Mouse (Mus musculus) regulatory T cell (primary cell): ENCODE data around the gene Ctps2.

Experiments
- in situ Hi-C: fragments of 300-600 bp; cut with MboI, MseI; formaldehyde crosslinking; loops from one replicate; pipeline ENCODE4 v1.15.1; 2025; ENCODE audit warnings: high pct_unique_total_duplicates

Ctps2 gene

DNA sequence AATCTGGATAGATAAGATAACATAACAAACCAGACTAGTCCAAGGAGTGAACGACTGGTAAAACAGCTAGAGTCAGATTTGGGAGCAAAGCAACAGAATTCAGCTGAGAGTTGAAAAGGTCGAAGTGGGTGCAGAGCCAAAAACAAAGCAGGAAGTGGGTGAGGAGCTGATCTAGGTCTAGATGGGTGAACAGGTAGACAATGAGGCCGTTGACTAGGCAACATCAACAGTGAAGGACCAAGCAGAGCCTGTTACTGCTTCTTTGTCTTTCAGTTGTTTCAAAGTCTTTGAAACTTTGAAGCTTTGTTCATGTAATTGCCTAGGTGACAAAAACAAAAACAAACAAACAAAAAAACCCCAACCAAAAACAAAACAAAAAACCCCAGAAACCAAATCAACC is 75.2 kb downstream of the Ctps2 start:
- in situ Hi-C loops: no loop called here

DNA sequence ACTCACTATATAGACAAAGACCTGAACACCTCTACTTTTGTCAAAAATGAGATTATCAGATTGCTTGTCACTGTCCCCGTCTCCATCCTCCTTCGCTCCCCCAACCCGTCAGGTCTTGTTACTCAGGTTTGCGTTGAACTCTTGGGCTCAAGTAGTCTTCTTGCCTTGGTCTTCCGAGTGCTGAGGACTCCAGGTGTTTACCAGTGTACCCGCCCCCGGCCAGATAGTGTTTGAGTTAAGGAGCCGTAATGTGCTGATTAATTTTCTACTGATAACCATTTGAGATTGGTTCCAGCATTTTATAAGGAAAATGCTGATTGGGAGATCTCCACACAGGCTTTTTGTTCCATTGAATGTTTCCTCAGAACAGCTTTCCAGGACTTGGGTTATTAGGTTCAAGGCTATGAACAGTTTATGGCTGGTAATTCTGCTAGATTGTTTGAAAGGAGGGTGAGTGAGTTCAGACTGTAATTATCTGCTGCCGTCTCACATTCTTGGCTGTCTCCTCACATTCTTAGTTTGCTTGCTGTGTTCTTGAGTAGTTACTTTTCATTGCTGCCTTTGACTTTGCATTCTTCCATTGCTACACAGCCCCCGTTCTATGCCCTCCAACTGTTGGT is 85.9 kb downstream of the Ctps2 start:
- in situ Hi-C loops: no loop called here

DNA sequence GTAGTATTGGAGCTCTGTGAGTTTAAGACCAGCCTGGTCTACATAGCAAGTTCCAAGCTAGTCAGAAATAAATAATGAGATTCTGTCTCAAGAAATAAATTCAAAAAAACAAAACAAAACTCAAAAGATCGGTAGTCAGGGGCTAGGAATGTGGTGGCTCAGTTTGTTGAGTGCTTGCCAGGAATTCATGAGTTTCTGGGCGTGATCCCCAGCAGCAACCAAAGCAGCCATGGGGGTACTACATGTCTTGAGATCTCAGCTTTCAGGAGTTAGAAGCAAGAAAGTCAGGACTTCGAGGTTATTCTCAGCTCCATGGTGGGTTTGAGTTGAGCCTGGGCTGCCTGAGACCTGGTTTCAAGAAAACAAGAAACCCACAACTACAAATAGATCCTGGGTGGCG is 90.4 kb downstream of the Ctps2 start:
- in situ Hi-C loops: no loop called here

DNA sequence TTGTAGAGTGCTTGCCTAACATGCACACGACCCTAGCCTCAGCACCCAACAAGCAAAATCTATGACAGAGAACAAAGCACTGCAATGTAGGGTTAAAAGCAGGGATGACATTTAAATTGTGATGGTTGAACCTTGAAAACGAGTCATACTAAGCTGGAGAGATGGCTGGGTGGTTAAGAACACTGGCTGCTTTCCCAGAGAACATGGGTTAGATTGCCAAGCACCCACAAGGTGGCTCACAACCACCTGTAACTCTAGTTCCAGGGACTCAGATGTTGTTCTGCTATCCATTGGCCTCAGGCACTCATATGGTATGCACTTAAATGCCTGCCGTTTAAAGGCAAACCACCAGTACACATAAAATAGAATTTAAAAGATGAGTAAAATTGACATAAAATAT is 91.1 kb downstream of the Ctps2 start:
- in situ Hi-C loops: no loop called here

DNA sequence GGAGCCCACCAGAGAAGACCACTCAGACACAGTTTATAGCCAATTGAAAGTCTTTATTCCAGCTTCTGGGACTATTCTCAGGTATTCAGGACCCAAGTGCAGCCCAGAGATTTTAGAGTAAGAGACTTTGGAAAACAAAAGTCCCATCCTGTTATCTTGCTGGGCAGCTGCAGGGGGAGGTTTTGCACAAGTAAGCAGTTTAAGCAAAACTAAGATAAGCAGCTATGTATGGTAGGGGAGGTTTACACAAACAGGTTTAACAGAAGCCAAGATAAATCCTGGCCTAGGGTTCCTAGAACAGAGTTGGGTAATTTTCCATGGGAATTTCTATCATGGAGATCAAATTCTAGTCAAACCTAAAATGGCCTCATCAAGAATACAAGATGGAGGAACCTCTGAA is 126.8 kb downstream of the Ctps2 start:
- in situ Hi-C loops: no loop called here

DNA sequence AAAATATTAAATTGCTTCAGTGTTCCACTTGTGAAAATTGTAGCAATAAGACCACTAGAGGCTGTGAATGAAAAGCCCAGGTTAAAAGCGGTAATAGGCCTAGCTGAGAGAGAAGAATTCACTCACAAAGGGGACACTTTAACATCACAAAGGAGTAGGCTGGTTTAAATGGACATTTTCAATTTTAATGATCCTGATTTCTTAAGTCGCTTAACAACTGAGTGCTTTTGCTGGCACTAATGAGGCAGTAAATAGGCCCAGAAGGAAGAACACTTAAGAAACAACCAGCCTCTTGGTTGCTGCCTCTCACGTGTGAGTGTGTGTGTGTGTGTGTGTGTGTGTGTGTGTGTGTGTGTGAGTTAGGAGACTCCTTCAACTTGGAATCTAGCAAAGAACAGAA is 137.7 kb downstream of the Ctps2 start:
- in situ Hi-C loops: no loop called here

DNA sequence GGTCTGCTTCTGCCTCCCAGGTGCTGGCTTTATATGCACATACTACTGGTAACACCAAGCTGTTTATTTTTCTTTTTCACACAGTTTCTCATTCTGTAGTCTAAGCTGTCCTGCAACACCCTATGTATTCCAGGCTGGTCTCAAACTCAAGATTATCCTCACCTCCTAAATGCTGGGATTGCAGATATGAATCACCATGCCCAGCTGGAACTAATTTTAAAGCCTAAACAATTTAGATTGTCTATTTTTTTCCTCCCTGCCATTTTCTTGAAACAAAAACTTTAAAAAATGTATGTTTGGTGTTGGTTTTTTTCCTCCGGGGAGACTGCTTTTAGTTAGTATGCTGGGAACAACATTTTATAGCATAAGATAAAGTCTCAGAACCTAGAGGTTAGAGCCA is 141.7 kb downstream of the Ctps2 start:
- in situ Hi-C loops: no loop called here

DNA sequence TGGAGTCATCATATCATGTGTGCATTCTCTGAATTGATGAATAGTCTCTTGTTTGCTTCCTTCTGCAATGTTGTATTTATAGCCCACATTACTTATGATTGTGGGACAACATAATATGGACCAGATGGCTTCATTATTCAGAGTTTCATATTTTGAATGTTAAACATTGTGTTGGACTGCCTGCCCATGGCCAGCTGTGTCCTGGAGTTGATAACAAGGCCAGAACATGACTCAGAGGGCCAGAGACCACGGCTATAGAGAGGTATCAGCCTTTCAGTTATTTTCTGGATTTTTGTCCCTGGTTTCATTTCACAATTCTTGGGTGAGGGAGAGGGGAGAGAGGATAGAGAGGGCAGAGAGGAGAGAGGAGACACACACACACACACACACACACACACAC is 162.9 kb downstream of the Ctps2 start:
- in situ Hi-C loops: no loop called here
